Mouse (Mus musculus) intestine, embryonic 14.5 days (tissue): ENCODE measurements around the gene Jagn1. TPM values are rescaled to one million over a fixed set of nuclear protein-coding genes. Genes with fewer than 3 reads are reported as not detected.

Experiments used
- ATAC-seq: fragments of 200-750 bp; cut with Nextera tagmentation; replicated peaks from 2 replicates; pipeline ENCODE4 v1.8.0; 2017; ENCODE audit warnings: low read depth, moderate number of reproducible peaks, moderate TSS enrichment, moderate library complexity; ENCODE audit not compliant: low FRiP score, low TSS enrichment
- DNase-seq: peaks from one replicate; pipeline ENCODE4 v3.0.0-alpha.2; 2018; ENCODE audit warnings: low spot score
- H3K27ac ChIP-seq: fragments of 300-500 bp; sonication (generic); 2 replicates; pipeline ENCODE4 v1.5.1; 2014; ENCODE audit warnings: low read depth, mild to moderate bottlenecking, control low read depth
- H3K27me3 ChIP-seq: fragments of 300-500 bp; sonication (generic); replicated peaks from 2 replicates; pipeline ENCODE4 v1.6.1; 2014; ENCODE audit warnings: low read length, control low read depth; ENCODE audit not compliant: control insufficient read depth, insufficient read depth
- H3K36me3 ChIP-seq: fragments of 300-500 bp; sonication (generic); 2 replicates; pipeline ENCODE4 v1.6.1; 2014; ENCODE audit warnings: low read length, control low read depth; ENCODE audit not compliant: control insufficient read depth, insufficient read depth
- H3K4me1 ChIP-seq: fragments of 300-500 bp; sonication (generic); replicated peaks from 2 replicates; pipeline ENCODE4 v1.6.1; 2014; ENCODE audit warnings: low read length, control low read depth, mixed read lengths; ENCODE audit not compliant: control insufficient read depth, insufficient read depth
- H3K4me2 ChIP-seq: fragments of 300-500 bp; sonication (generic); 2 replicates; pipeline ENCODE4 v1.6.1; 2014; ENCODE audit warnings: low read length
- H3K4me3 ChIP-seq: fragments of 300-500 bp; sonication (generic); 2 replicates; pipeline ENCODE4 v1.5.1; 2014; ENCODE audit warnings: low read depth, low read length, control low read depth, mixed read lengths
- H3K9ac ChIP-seq: fragments of 300-500 bp; sonication (generic); 2 replicates; pipeline ENCODE4 v1.6.1; 2014; ENCODE audit warnings: mild to moderate bottlenecking, low read length
- H3K9me3 ChIP-seq: fragments of 300-500 bp; sonication (generic); 2 replicates; pipeline ENCODE4 v1.6.1; 2016; ENCODE audit warnings: low read length, control low read depth; ENCODE audit not compliant: control insufficient read depth
- WGBS: fragments of 180-500 bp; shearing (Covaris S2); extraction: QIAGEN DNeasy Blood & Tissue Kit; methylation state at CpG from one replicate; pipeline ENCODE4 v1.1.7; 2014; 5-methylcytosine and 5-hydroxymethylcytosine counted together
- polyA plus RNA-seq: library from polyadenylated mRNA; unstranded; fragments of >200 nt; fragmentation: Nextera tagmentation; extraction: Ambion mirVana; gene quantifications from 2 replicates; pipeline ENCODE4 v1.2.1, GENCODE M21; 2014

Jagn1 gene
- polyA plus RNA-seq, 1 experiment from 2014 or later = 80.0 TPM

GRCm38 (mm10) chr6:113406683-113407082 is 35.7 kb upstream of the Jagn1 start:
- DNase-seq = no peak
- H3K4me2 ChIP-seq = no peak overlapping the region
- H3K9me3 ChIP-seq = no peaks in the 10 kb centered on the region
- 73% methylated on average over 9 of the region's 9 CpGs for WGBS
- H3K4me1 ChIP-seq = no peaks in the 10 kb centered on the region
- H3K4me3 ChIP-seq = no peak overlapping the region
- no peak overlapping the region for H3K9ac ChIP-seq
- H3K36me3 ChIP-seq = no peaks in the 10 kb centered on the region; the same call in 1 of the 2 replicates
- no peaks in the 10 kb centered on the region for H3K27me3 ChIP-seq
- no peak for ATAC-seq
- no peak overlapping the region for H3K27ac ChIP-seq

GRCm38 (mm10) chr6:113410001-113410400 is 32.4 kb upstream of the Jagn1 start:
- 65% methylated on average over 1 of the region's 1 CpGs for WGBS
- no peaks in the 10 kb centered on the region for H3K27me3 ChIP-seq
- H3K4me1 ChIP-seq = no peaks in the 10 kb centered on the region
- no peak overlapping the region for H3K4me2 ChIP-seq
- no peak overlapping the region for H3K4me3 ChIP-seq
- ATAC-seq (no peak), DNase-seq (no peak)
- no peak overlapping the region for H3K9ac ChIP-seq
- H3K9me3 ChIP-seq = no peaks in the 10 kb centered on the region
- peaks cover 4% of the 10 kb centered on the region for H3K36me3 ChIP-seq
- H3K27ac ChIP-seq = no peak overlapping the region

- Histone ChIP-seq H3K4me2 (no peak overlapping the region), H3K9ac (no peak overlapping the region), H3K4me3 (no peak overlapping the region), H3K36me3 (peaks cover 17% of the 10 kb centered on the region), H3K4me1 (no peaks in the 10 kb centered on the region), H3K27ac (no peak overlapping the region), H3K27me3 (no peaks in the 10 kb centered on the region), H3K9me3 (no peaks in the 10 kb centered on the region)
- ATAC-seq (no peak), DNase-seq (no peak)
- WGBS = 90% methylated on average over 5 of the region's 5 CpGs
Observed at GRCm38 (mm10) chr6:113416416-113416815, 26.0 kb upstream of the Jagn1 start.

GRCm38 (mm10) chr6:113418441-113419198 is 23.7 kb upstream of the Jagn1 start:
- WGBS = 8% methylated on average over 16 of the region's 16 CpGs
- no peak for DNase-seq
- no peaks in the 10 kb centered on the region for H3K27me3 ChIP-seq
- peak; percentile 54 for ATAC-seq
- peak overlapping the region; percentile 69 for H3K9ac ChIP-seq
- no peaks in the 10 kb centered on the region for H3K9me3 ChIP-seq
- peaks cover 17% of the 10 kb centered on the region for H3K36me3 ChIP-seq
- H3K4me1 ChIP-seq = no peaks in the 10 kb centered on the region
- peak overlapping the region; percentile 68 for H3K4me3 ChIP-seq
- no peak overlapping the region for H3K27ac ChIP-seq
- H3K4me2 ChIP-seq = peak overlapping the region; percentile 91

GRCm38 (mm10) chr6:113419199-113419587 is 23.2 kb upstream of the Jagn1 start, which contains the start of gene Rpusd3:
Gene Rpusd3, minus strand, starts transcription at chr6:113419340.
- H3K36me3 ChIP-seq = peaks cover 17% of the 10 kb centered on the region
- H3K4me3 ChIP-seq = peak within 1 kb of the TSS; percentile 68
- H3K27me3 ChIP-seq = no peaks in the 10 kb centered on the region
- no peaks in the 10 kb centered on the region for H3K4me1 ChIP-seq
- peak within 1 kb of the TSS; percentile 69 for H3K9ac ChIP-seq
- ATAC-seq (peak; percentile 97), DNase-seq (peak; percentile 100)
- under 1% methylated on average over 25 of the region's 25 CpGs for WGBS
- H3K27ac ChIP-seq = no peak within 1 kb of the TSS
- no peaks in the 10 kb centered on the region for H3K9me3 ChIP-seq
- peak within 1 kb of the TSS; percentile 91 for H3K4me2 ChIP-seq

GRCm38 (mm10) chr6:113423000-113423399 is 19.4 kb upstream of the Jagn1 start:
- peaks cover 3% of the 10 kb centered on the region; the same call in 1 of the 2 replicates for H3K9me3 ChIP-seq
- no peak overlapping the region for H3K4me3 ChIP-seq
- no peak for ATAC-seq
- WGBS = 73% methylated on average over 4 of the region's 4 CpGs
- no peak overlapping the region for H3K4me2 ChIP-seq
- H3K9ac ChIP-seq = no peak overlapping the region
- H3K27ac ChIP-seq = no peak overlapping the region
- DNase-seq = no peak
- H3K36me3 ChIP-seq = no peaks in the 10 kb centered on the region
- H3K27me3 ChIP-seq = no peaks in the 10 kb centered on the region
- H3K4me1 ChIP-seq = no peaks in the 10 kb centered on the region

GRCm38 (mm10) chr6:113424187-113424586 is 18.2 kb upstream of the Jagn1 start:
- no peak for DNase-seq
- Histone ChIP-seq H3K4me2 (no peak overlapping the region), H3K36me3 (no peaks in the 10 kb centered on the region), H3K27ac (no peak overlapping the region), H3K27me3 (no peaks in the 10 kb centered on the region), H3K4me3 (no peak overlapping the region), H3K9ac (no peak overlapping the region), H3K4me1 (no peaks in the 10 kb centered on the region), H3K9me3 (peaks cover 3% of the 10 kb centered on the region; the same call in 1 of the 2 replicates)
- ATAC-seq = no peak
- 74% methylated on average over 7 of the region's 7 CpGs for WGBS

- no peak overlapping the region for H3K9ac ChIP-seq
- WGBS = 90% methylated on average over 4 of the region's 4 CpGs
- H3K27me3 ChIP-seq = no peaks in the 10 kb centered on the region
- peaks cover 3% of the 10 kb centered on the region; the same call in 1 of the 2 replicates for H3K9me3 ChIP-seq
- H3K4me3 ChIP-seq = no peak overlapping the region
- no peaks in the 10 kb centered on the region for H3K36me3 ChIP-seq
- no peak for ATAC-seq
- DNase-seq = no peak
- no peak overlapping the region for H3K27ac ChIP-seq
- H3K4me1 ChIP-seq = no peaks in the 10 kb centered on the region
- H3K4me2 ChIP-seq = no peak overlapping the region
Observed at GRCm38 (mm10) chr6:113426696-113427095, 15.7 kb upstream of the Jagn1 start.

GRCm38 (mm10) chr6:113427397-113427796 is 15.0 kb upstream of the Jagn1 start:
- Histone ChIP-seq H3K4me1 (no peaks in the 10 kb centered on the region), H3K27ac (no peak overlapping the region), H3K36me3 (no peaks in the 10 kb centered on the region), H3K9me3 (peaks cover 3% of the 10 kb centered on the region; the same call in 1 of the 2 replicates), H3K4me2 (no peak overlapping the region), H3K9ac (no peak overlapping the region), H3K27me3 (no peaks in the 10 kb centered on the region), H3K4me3 (no peak overlapping the region)
- WGBS = 63% methylated on average over 3 of the region's 3 CpGs
- DNase-seq = peak; percentile 76
- no peak for ATAC-seq
